Mouse (Mus musculus) left cerebral cortex, postnatal 10 days (tissue): ENCODE results near the gene Hectd4. TPM values are rescaled to one million over a fixed set of nuclear protein-coding genes. Genes with fewer than 3 reads are reported as not detected.
"Not testable (repeated sequence)": the region's sequence is repeated elsewhere in the genome, so short reads cannot be mapped to it uniquely, and the experiment has no call there.

Experiments used
- DNase-seq, 2 experiments: peaks; one replicate each; pipeline ENCODE4 v3.0.0; 2021 to 2022; ENCODE audit warnings: low spot score in 2 of 2, mixed read lengths in 1 of 2; ENCODE audit errors: extremely low spot score in 1 of 2
- intact Hi-C: fragments of 180-260 bp; cut with DNase I; formaldehyde crosslinking; loops from one replicate; pipeline ENCODE4 v1.15.1; 2025
- total RNA-seq, 2 experiments: library from RNA; stranded (reverse); gene quantifications; 2 replicates each; pipeline ENCODE4 v1.2.3; 2021

Hectd4 gene
- total RNA-seq, 2 experiments from 2014 or later: 222 to 247 TPM

- intact Hi-C loops: loop anchor here (10.0 kb wide), 1 partner anchor 109 kb away; no protein-coding TSS in a partner anchor
- no peak for DNase-seq
Observed at GRCm38 (mm10) chr5:121326079-121326805, 106.2 kb downstream of the Hectd4 start.

- no peak for DNase-seq
- intact Hi-C loops: loop anchor here (10.0 kb wide), 1 partner anchor 105 kb away; no protein-coding TSS in a partner anchor
Observed at GRCm38 (mm10) chr5:121329333-121330058, 109.5 kb downstream of the Hectd4 start.

GRCm38 (mm10) chr5:121330154-121330816 is 110.3 kb downstream of the Hectd4 start:
- DNase-seq, intact Hi-C loops: not testable (repeated sequence)

- intact Hi-C loops: no loop called here
- DNase-seq: no peak
Observed at GRCm38 (mm10) chr5:121331731-121332130, 111.7 kb downstream of the Hectd4 start.

- intact Hi-C loops: no loop called here
- no peak for DNase-seq
Observed at GRCm38 (mm10) chr5:121333976-121334375, 114.0 kb downstream of the Hectd4 start.

GRCm38 (mm10) chr5:121334454-121334853 is 114.4 kb downstream of the Hectd4 start:
- DNase-seq: no peak
- intact Hi-C loops: no loop called here

- intact Hi-C loops: no loop called here
- no peak for DNase-seq
Observed at GRCm38 (mm10) chr5:121335426-121335825, 115.4 kb downstream of the Hectd4 start.

GRCm38 (mm10) chr5:121336009-121336408 is 116.0 kb downstream of the Hectd4 start:
- intact Hi-C loops: no loop called here

GRCm38 (mm10) chr5:121336776-121337175 is 116.8 kb downstream of the Hectd4 start:
- DNase-seq: no peak
- intact Hi-C loops: no loop called here

More at GRCm38 (mm10) chr5:121336009-121336408, 116.0 kb downstream of the Hectd4 start:
- DNase-seq: no peak

GRCm38 (mm10) chr5:121339507-121340230 is 119.7 kb downstream of the Hectd4 start:
- no peak for DNase-seq
- intact Hi-C loops: no loop called here

GRCm38 (mm10) chr5:121340965-121341473 is 121.0 kb downstream of the Hectd4 start:
- intact Hi-C loops: no loop called here
- no peak for DNase-seq

- no peak for DNase-seq
- intact Hi-C loops: no loop called here
Observed at GRCm38 (mm10) chr5:121342490-121342889, 122.5 kb downstream of the Hectd4 start.

- no peak for DNase-seq
- intact Hi-C loops: no loop called here
Observed at GRCm38 (mm10) chr5:121343997-121344396, 124.0 kb downstream of the Hectd4 start.

GRCm38 (mm10) chr5:121359229-121359628 is 139.2 kb downstream of the Hectd4 start:
- no peak for DNase-seq
- intact Hi-C loops: no loop called here

- DNase-seq: no peak
- intact Hi-C loops: no loop called here
Observed at GRCm38 (mm10) chr5:121361696-121362095, 141.7 kb downstream of the Hectd4 start.

GRCm38 (mm10) chr5:121363441-121363840 is 143.4 kb downstream of the Hectd4 start:
- no peak for DNase-seq
- intact Hi-C loops: no loop called here

GRCm38 (mm10) chr5:121366449-121367225 is 146.6 kb downstream of the Hectd4 start:
- intact Hi-C loops: no loop called here
- DNase-seq: no peak

- intact Hi-C loops: no loop called here
- no peak for DNase-seq
Observed at GRCm38 (mm10) chr5:121367255-121367654, 147.2 kb downstream of the Hectd4 start.
